Mouse (Mus musculus) skeletal muscle tissue, adult 2 months (tissue): ENCODE measurements at regions not wholly inside any gene's neighbourhood (a gene's known extent, or its start where the extent isn't known, plus 50 kb on each side); places are given as distances from the start of the nearest gene placed in this dataset.
A peak's percentile ranks its signal among the peaks of the same experiment; 100 is the strongest.

ENCODE experiments used
- DNase-seq: peaks from one replicate; pipeline ENCODE4 v3.0.0-alpha.2; 2012; ENCODE audit warnings: low read depth, low spot score

DNA sequence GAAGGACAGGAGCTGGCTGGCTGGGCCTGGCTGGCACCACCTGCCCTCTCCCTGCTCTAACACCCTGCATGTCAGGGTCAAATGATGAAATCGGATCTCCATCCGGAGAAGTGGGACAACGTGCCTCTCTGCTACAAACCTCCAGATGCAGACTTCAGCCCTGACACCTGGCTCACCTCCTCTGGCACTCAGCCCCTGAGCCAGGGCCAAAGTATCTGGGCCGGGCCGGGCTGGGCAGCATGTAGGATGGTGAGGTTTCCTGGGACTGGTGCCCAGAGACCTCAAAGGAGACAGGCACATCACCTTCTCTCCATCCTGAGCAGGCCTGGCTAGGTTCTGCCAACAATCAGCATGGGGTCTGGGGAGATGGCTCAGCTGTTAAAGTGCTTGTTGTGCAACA lies 113.5 kb downstream of the Tfcp2l1 start:
- DNase-seq: peak; percentile 77

- DNase-seq: no peak
These were observed 120.5 kb downstream of the Tfcp2l1 start for GRCm38 (mm10) chr1:118748196-118748595.

DNA sequence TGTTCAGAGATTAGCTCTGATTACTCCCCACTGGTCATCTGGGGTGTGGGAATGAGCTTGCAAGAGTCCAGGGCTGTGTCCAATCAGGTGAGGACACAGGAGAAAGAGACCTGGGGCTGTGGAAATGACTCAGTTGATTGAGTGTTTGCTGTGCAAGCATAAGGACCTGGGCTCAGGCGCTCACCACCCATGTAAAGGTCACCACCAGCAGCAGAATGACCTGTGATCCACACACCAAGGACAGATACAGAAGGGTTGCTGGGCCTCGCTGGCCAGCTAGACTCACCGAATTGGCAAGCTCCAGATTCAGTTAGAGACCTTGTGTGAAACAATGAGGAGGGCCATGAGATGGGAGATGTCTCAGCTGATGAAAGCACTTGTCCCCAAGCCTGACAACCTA lies 125.1 kb downstream of the Tfcp2l1 start:
- DNase-seq: no peak

- no peak for DNase-seq
These were observed 128.6 kb downstream of the Tfcp2l1 start for GRCm38 (mm10) chr1:118756171-118756865.

- no peak for DNase-seq
These were observed 129.7 kb downstream of the Tfcp2l1 start for GRCm38 (mm10) chr1:118757340-118758030.

- no peak for DNase-seq
These were observed 130.3 kb downstream of the Tfcp2l1 start for GRCm38 (mm10) chr1:118758031-118758400.

- DNase-seq: peak; percentile 59
These were observed 131.6 kb downstream of the Tfcp2l1 start for GRCm38 (mm10) chr1:118759141-118759932.

DNA sequence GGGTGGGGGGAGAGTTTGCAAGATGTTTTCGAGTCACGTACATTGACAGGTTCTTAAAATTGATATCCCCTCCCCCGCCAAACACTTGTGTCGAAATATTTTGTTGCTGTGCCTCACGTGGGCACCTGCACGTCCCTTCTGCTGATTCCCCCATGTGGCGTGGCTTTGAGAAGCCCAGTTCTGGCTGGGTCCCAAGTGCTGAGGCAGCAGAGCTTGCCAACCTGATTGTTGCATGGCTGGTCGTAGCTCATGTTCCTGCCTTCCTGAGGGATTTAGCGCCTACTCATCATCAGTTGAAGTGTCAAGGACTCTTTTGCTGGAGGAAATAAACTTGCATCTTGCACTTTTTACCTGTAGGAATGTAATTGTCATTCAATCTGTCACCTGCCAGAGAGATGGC lies 137.8 kb downstream of the Tfcp2l1 start:
- DNase-seq: no peak

- peak; percentile 36 for DNase-seq
These were observed 141.1 kb downstream of the Tfcp2l1 start for GRCm38 (mm10) chr1:118768831-118769230.

GRCm38 (mm10) chr1:118772261-118772660 lies 144.5 kb downstream of the Tfcp2l1 start:
- DNase-seq: peak; percentile 84

GRCm38 (mm10) chr1:118776594-118777441 lies 149.1 kb downstream of the Tfcp2l1 start:
- DNase-seq: no peak
